Mouse (Mus musculus): Measurements from ENCODE around the gene Carns1. TPM values are rescaled to one million over a fixed set of nuclear protein-coding genes. Genes with fewer than 3 reads are reported as not detected.

Carns1 gene
- 1 to 10 TPM; 3.8 to 5.9 TPM for total RNA-seq (2021)
- long read RNA-seq, experiment 1, partial matches to known transcripts: 1 of 7 reads
- long read RNA-seq, experiment 1, other reads (novel, unspliced or antisense): 3 of 7 reads
- long read RNA-seq, experiment 2, partial matches to known transcripts: 1 of 2 reads
- long read RNA-seq, experiment 2, other reads (novel, unspliced or antisense): 1 of 2 reads

- no peak for DNase-seq (ENCODE audit: low spot score in 2 of 2)
These were observed at the start of gene Carns1 for GRCm38 (mm10) chr19:4175368-4175947. Gene Carns1, minus strand, starts transcription at chr19:4175479.

GRCm38 (mm10) chr19:4222165-4222564 lies 46.9 kb upstream of the Carns1 start:
- intact Hi-C loops (cut with DNase I): no loop called here
- DNase-seq (ENCODE audit: low spot score in 2 of 2): no peak

More at GRCm38 (mm10) chr19:4175368-4175947, at the start of gene Carns1:
- intact Hi-C loops (cut with DNase I): no loop called here

- no peak for DNase-seq (ENCODE audit: low spot score in 2 of 2)
- intact Hi-C loops (cut with DNase I): no loop called here
These were observed 45.9 kb upstream of the Carns1 start for GRCm38 (mm10) chr19:4220957-4221743.

GRCm38 (mm10) chr19:4220416-4220815 lies 45.1 kb upstream of the Carns1 start:
- intact Hi-C loops (cut with DNase I): no loop called here
- DNase-seq (ENCODE audit: low spot score in 2 of 2): no peak

- intact Hi-C loops (cut with DNase I): no loop called here
- DNase-seq (ENCODE audit: low spot score in 2 of 2): no peak
These were observed 44.7 kb upstream of the Carns1 start for GRCm38 (mm10) chr19:4219943-4220342.

- intact Hi-C loops (cut with DNase I): no loop called here
- DNase-seq (ENCODE audit: low spot score in 2 of 2): no peak
These were observed 43.5 kb upstream of the Carns1 start for GRCm38 (mm10) chr19:4218784-4219183.

GRCm38 (mm10) chr19:4218293-4218692 lies 43.0 kb upstream of the Carns1 start:
- intact Hi-C loops (cut with DNase I): no loop called here
- no peak for DNase-seq (ENCODE audit: low spot score in 2 of 2)

- DNase-seq (ENCODE audit: low spot score in 2 of 2): no peak
- intact Hi-C loops (cut with DNase I): no loop called here
These were observed 42.6 kb upstream of the Carns1 start for GRCm38 (mm10) chr19:4217855-4218254.

- no peak for DNase-seq (ENCODE audit: low spot score in 2 of 2)
- intact Hi-C loops (cut with DNase I): no loop called here
These were observed 41.9 kb upstream of the Carns1 start for GRCm38 (mm10) chr19:4217140-4217539.

- DNase-seq (ENCODE audit: low spot score in 2 of 2): peak in 1 of 2 experiments; percentile 51
- intact Hi-C loops (cut with DNase I): no loop called here
These were observed 40.9 kb upstream of the Carns1 start for GRCm38 (mm10) chr19:4216041-4216685.

GRCm38 (mm10) chr19:4215451-4215840 lies 40.2 kb upstream of the Carns1 start:
- intact Hi-C loops (cut with DNase I): no loop called here
- no peak for DNase-seq (ENCODE audit: low spot score in 2 of 2)

GRCm38 (mm10) chr19:4214771-4215450 lies 39.6 kb upstream of the Carns1 start:
- intact Hi-C loops (cut with DNase I): no loop called here
- DNase-seq (ENCODE audit: low spot score in 2 of 2): no peak

GRCm38 (mm10) chr19:4214071-4214770 lies 38.9 kb upstream of the Carns1 start, which contains the start of the genes Clcf1 and AC109138.7:
Gene Clcf1, plus strand, starts transcription at chr19:4214238.
Gene AC109138.7, plus strand, starts transcription at chr19:4214357.
- DNase-seq (ENCODE audit: low spot score in 2 of 2): no peak
- intact Hi-C loops (cut with DNase I): no loop called here

- intact Hi-C loops (cut with DNase I): no loop called here
- DNase-seq (ENCODE audit: low spot score in 2 of 2): no peak
These were observed 38.3 kb upstream of the Carns1 start for GRCm38 (mm10) chr19:4213524-4213974.

- DNase-seq (ENCODE audit: low spot score in 2 of 2): no peak
- intact Hi-C loops (cut with DNase I): no loop called here
These were observed 36.8 kb upstream of the Carns1 start for GRCm38 (mm10) chr19:4211891-4212588.

GRCm38 (mm10) chr19:4208563-4208962 lies 33.3 kb upstream of the Carns1 start:
- intact Hi-C loops (cut with DNase I): no loop called here
- no peak for DNase-seq (ENCODE audit: low spot score in 2 of 2)

GRCm38 (mm10) chr19:4206971-4207370 lies 31.7 kb upstream of the Carns1 start:
- peak; percentile 63 to 64 for DNase-seq (ENCODE audit: low spot score in 2 of 2)
- intact Hi-C loops (cut with DNase I): loop anchor here (2.0 kb wide), 1 partner anchor 22 kb away; no protein-coding TSS in a partner anchor

GRCm38 (mm10) chr19:4204889-4205288 lies 29.6 kb upstream of the Carns1 start:
- intact Hi-C loops (cut with DNase I): no loop called here
- DNase-seq (ENCODE audit: low spot score in 2 of 2): no peak
